Mouse (Mus musculus): Measurements from ENCODE around the gene Chml. TPM values are rescaled to one million over a fixed set of nuclear protein-coding genes. Genes with fewer than 3 reads are reported as not detected.

Gene Chml
- 1.7 and 1.8 TPM in 2 replicates for polyA plus RNA-seq (2015; fragmentation: Nextera tagmentation; extraction: Ambion mirVana)

GRCm38 (mm10) chr1:175692246-175692996 lies at the start of gene Chml, which contains the start of gene Opn3:
TSS of gene Chml (minus strand) at chr1:175692901.
TSS of gene Opn3 (minus strand) at chr1:175692776.
- peak; percentile 100 for DNase-seq (ENCODE audit: low spot score)

GRCm38 (mm10) chr1:175725771-175726170 lies 33.1 kb upstream of the Chml start:
- DNase-seq (ENCODE audit: low spot score) = no peak

GRCm38 (mm10) chr1:175716832-175717231 lies 24.1 kb upstream of the Chml start:
- DNase-seq (ENCODE audit: low spot score) = no peak

GRCm38 (mm10) chr1:175712338-175712909 lies 19.7 kb upstream of the Chml start:
- no peak for DNase-seq (ENCODE audit: low spot score)

GRCm38 (mm10) chr1:175708013-175708412 lies 15.3 kb upstream of the Chml start:
- DNase-seq (ENCODE audit: low spot score) = no peak

- no peak for DNase-seq (ENCODE audit: low spot score)
Observed at GRCm38 (mm10) chr1:175707599-175707998, 14.9 kb upstream of the Chml start.

GRCm38 (mm10) chr1:175701145-175701544 lies 8.4 kb upstream of the Chml start:
- DNase-seq (ENCODE audit: low spot score) = no peak

GRCm38 (mm10) chr1:175699796-175700195 lies 7.1 kb upstream of the Chml start:
- DNase-seq (ENCODE audit: low spot score) = no peak

GRCm38 (mm10) chr1:175699375-175699774 lies 6.7 kb upstream of the Chml start:
- no peak for DNase-seq (ENCODE audit: low spot score)

GRCm38 (mm10) chr1:175698293-175698692 lies 5.6 kb upstream of the Chml start, which contains the start of gene Wdr64:
TSS of gene Wdr64 (plus strand) at chr1:175698593.
- no peak for DNase-seq (ENCODE audit: low spot score)

GRCm38 (mm10) chr1:175693429-175693960 lies 794 bp upstream of the Chml start:
- DNase-seq (ENCODE audit: low spot score) = peak; percentile 37

GRCm38 (mm10) chr1:175692997-175693361 lies 278 bp upstream of the Chml start:
- no peak for DNase-seq (ENCODE audit: low spot score)

GRCm38 (mm10) chr1:175691686-175692245 lies 935 bp downstream of the Chml start:
- DNase-seq (ENCODE audit: low spot score) = peak; percentile 7

- no peak for DNase-seq (ENCODE audit: low spot score)
Observed at GRCm38 (mm10) chr1:175680995-175681394, 11.7 kb downstream of the Chml start.

GRCm38 (mm10) chr1:175677459-175677858 lies 15.2 kb downstream of the Chml start:
- no peak for DNase-seq (ENCODE audit: low spot score)

- no peak for DNase-seq (ENCODE audit: low spot score)
Observed at GRCm38 (mm10) chr1:175675116-175675515, 17.6 kb downstream of the Chml start.

GRCm38 (mm10) chr1:175673563-175674325 lies 19.0 kb downstream of the Chml start:
- no peak for DNase-seq (ENCODE audit: low spot score)

- DNase-seq (ENCODE audit: low spot score) = no peak
Observed at GRCm38 (mm10) chr1:175671626-175672025, 21.1 kb downstream of the Chml start.

GRCm38 (mm10) chr1:175670042-175670441 lies 22.7 kb downstream of the Chml start:
- DNase-seq (ENCODE audit: low spot score) = no peak

- DNase-seq (ENCODE audit: low spot score) = no peak
Observed at GRCm38 (mm10) chr1:175669456-175669855, 23.2 kb downstream of the Chml start.

GRCm38 (mm10) chr1:175668666-175669405 lies 23.9 kb downstream of the Chml start:
- peak; percentile 73 for DNase-seq (ENCODE audit: low spot score)

All from thymus, postnatal 0 days (tissue).